Mouse (Mus musculus): ENCODE measurements around the gene Klf3. TPM values are rescaled to one million over a fixed set of nuclear protein-coding genes. Genes with fewer than 3 reads are reported as not detected.

The Klf3 gene
- polyA plus RNA-seq, 1 experiment from 2014 or later = 28.9 TPM

DNA sequence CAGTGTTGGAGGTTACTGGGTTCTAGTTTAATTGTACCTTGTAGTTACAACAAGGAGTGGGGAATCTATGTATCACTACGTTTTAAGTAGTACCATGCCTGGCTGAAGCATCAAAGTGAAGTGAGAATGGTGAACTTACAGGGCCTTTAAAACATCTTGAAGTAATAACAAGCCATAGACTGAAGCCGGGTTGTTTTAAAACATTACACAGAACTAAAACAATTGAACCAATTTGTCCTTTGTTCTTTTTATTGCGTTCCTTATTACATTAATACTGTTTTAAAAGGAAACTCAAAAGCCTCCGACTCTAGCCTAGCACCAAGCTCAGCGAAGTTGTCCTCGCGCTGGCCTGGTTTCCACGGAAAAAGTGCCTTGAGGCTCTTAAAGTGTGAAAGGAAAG is 1.0 kb upstream of the Klf3 start:
- Histone ChIP-seq H3K27me3 (no peaks in the 10 kb centered on the region), H3K36me3 (no peaks in the 10 kb centered on the region), H3K9ac (peak overlapping the region; percentile 81), H3K4me3 (peak overlapping the region; percentile 93), H3K4me1 (replicated peaks) (peaks cover 23% of the 10 kb centered on the region), H3K27ac (replicated peaks) (peak overlapping the region; percentile 94), H3K9me3 (no peaks in the 10 kb centered on the region), H3K4me2 (peak overlapping the region; percentile 62)
- ATAC-seq (ENCODE audit: low FRiP score, low read depth) = no peak
- WGBS = 8% methylated on average over 8 of the region's 8 CpGs

GRCm38 (mm10) chr5:64803720-64804462 is 703 bp downstream of the Klf3 start:
- H3K27ac ChIP-seq (replicated peaks) = peak overlapping the region; percentile 94
- peak overlapping the region; percentile 62 for H3K4me2 ChIP-seq
- no peaks in the 10 kb centered on the region for H3K27me3 ChIP-seq
- H3K36me3 ChIP-seq = no peaks in the 10 kb centered on the region
- peaks cover 27% of the 10 kb centered on the region for H3K4me1 ChIP-seq (replicated peaks)
- peak overlapping the region; percentile 81 for H3K9ac ChIP-seq
- WGBS = under 1% methylated on average over 65 of the region's 69 CpGs
- H3K4me3 ChIP-seq = peak overlapping the region; percentile 93
- no peaks in the 10 kb centered on the region for H3K9me3 ChIP-seq
- ATAC-seq (ENCODE audit: low FRiP score, low read depth) = 0 out of 2 replicates have a peak, but pooled peaks have one; percentile 10

DNA sequence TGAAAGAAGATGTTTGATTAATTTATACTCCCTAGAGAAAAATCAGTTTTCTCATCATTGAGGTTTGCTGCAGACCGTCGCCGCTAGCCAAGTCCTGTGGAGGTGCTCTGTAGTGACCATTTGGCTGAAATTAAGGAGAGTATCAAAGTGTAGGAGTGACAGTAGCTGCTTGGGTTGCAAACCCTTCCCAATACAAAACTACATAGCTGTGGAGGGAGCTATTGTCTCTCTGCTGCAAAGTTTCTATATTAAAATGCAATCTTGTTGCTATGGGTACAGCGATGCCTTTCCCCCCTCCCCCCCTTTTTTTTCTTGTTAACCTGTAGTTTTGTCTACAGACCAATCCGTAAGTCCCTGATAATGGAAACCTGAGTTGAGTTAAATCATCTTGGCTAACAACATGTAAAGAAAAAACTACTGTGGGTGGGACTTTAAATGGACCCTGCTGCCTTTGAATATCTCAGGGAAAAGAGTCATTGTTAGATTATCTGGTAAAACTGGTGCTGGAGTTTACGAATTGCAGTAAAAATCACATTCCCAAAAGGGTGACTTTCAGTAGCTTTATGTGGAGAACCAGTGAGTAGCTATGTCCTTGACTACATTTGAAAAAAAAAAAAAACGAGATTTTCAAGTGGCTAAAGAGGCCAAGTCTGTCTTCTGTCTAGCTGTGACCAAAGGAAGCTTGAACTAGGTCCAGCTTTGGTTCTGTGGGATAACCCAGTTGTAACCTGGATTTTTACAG is 2.1 kb downstream of the Klf3 start:
- Histone ChIP-seq H3K9ac (peak overlapping the region; percentile 36), H3K9me3 (no peaks in the 10 kb centered on the region), H3K36me3 (no peaks in the 10 kb centered on the region), H3K27ac (replicated peaks) (peak overlapping the region; percentile 79), H3K27me3 (no peaks in the 10 kb centered on the region), H3K4me3 (peak overlapping the region; percentile 34), H3K4me1 (replicated peaks) (peaks cover 28% of the 10 kb centered on the region), H3K4me2 (peak overlapping the region; percentile 62)
- no peak for ATAC-seq (ENCODE audit: low FRiP score, low read depth)
- 6% methylated on average over 7 of the region's 7 CpGs for WGBS

GRCm38 (mm10) chr5:64805873-64806505 is 2.8 kb downstream of the Klf3 start:
- Histone ChIP-seq H3K4me1 (replicated peaks) (peaks cover 35% of the 10 kb centered on the region), H3K27me3 (no peaks in the 10 kb centered on the region), H3K36me3 (no peaks in the 10 kb centered on the region), H3K27ac (replicated peaks) (peak overlapping the region; percentile 79), H3K9me3 (no peaks in the 10 kb centered on the region), H3K4me3 (peak overlapping the region; percentile 34), H3K9ac (peak overlapping the region; percentile 33), H3K4me2 (peak overlapping the region; percentile 62)
- WGBS = 6% methylated on average over 7 of the region's 7 CpGs
- ATAC-seq (ENCODE audit: low FRiP score, low read depth) = no peak

DNA sequence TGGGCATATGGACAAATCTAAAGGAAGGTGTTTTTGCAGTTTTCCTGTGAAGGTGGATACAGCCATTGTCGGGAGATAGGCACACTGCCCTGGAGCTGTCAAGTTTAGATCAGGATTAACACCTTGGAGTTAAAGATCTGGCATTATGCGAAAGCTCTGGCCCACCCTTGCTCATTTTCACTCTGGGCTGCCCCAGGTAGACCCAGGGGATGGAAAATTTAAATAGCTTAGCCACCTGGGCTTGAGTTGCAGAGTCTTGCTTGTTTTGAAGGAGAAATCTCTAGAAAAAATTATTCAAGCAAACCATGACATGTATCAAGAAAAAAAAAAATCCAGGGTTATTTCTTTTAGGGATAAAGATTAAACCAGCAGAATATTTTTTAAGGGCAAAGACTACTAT is 3.4 kb downstream of the Klf3 start:
- ATAC-seq (ENCODE audit: low FRiP score, low read depth) = no peak
- H3K4me2 ChIP-seq = peak overlapping the region; percentile 62
- WGBS = 41% methylated on average over 2 of the region's 2 CpGs
- no peak overlapping the region; the same call in 1 of the 2 replicates for H3K4me3 ChIP-seq
- H3K36me3 ChIP-seq = no peaks in the 10 kb centered on the region
- H3K27me3 ChIP-seq = no peaks in the 10 kb centered on the region
- H3K9me3 ChIP-seq = no peaks in the 10 kb centered on the region
- H3K9ac ChIP-seq = no peak overlapping the region
- peak overlapping the region; percentile 79; the same call in 1 of the 2 replicates for H3K27ac ChIP-seq (replicated peaks)
- peaks cover 41% of the 10 kb centered on the region for H3K4me1 ChIP-seq (replicated peaks)

- ATAC-seq (ENCODE audit: low FRiP score, low read depth) = no peak
- 71% methylated on average over 3 of the region's 3 CpGs for WGBS
- Histone ChIP-seq H3K36me3 (no peaks in the 10 kb centered on the region), H3K27ac (replicated peaks) (no peak overlapping the region), H3K4me2 (no peak overlapping the region), H3K4me3 (no peak overlapping the region), H3K9me3 (no peaks in the 10 kb centered on the region), H3K27me3 (no peaks in the 10 kb centered on the region), H3K9ac (no peak overlapping the region), H3K4me1 (replicated peaks) (peaks cover 47% of the 10 kb centered on the region)
These were observed 4.0 kb downstream of the Klf3 start for GRCm38 (mm10) chr5:64807159-64807558.

GRCm38 (mm10) chr5:64807603-64808002 is 4.4 kb downstream of the Klf3 start:
- no peaks in the 10 kb centered on the region for H3K9me3 ChIP-seq
- no peak overlapping the region for H3K9ac ChIP-seq
- H3K4me3 ChIP-seq = no peak overlapping the region
- no peaks in the 10 kb centered on the region for H3K36me3 ChIP-seq
- peaks cover 51% of the 10 kb centered on the region for H3K4me1 ChIP-seq (replicated peaks)
- no peaks in the 10 kb centered on the region for H3K27me3 ChIP-seq
- WGBS = 64% methylated on average over 4 of the region's 4 CpGs
- H3K4me2 ChIP-seq = 0 out of 2 replicates have a peak overlapping the region, but pooled peaks have one; percentile 1
- no peak overlapping the region for H3K27ac ChIP-seq (replicated peaks)
- ATAC-seq (ENCODE audit: low FRiP score, low read depth) = no peak

- no peaks in the 10 kb centered on the region for H3K27me3 ChIP-seq
- H3K4me1 ChIP-seq (replicated peaks) = peaks cover 58% of the 10 kb centered on the region
- H3K9ac ChIP-seq = no peak overlapping the region
- WGBS = 61% methylated on average over 24 of the region's 24 CpGs
- ATAC-seq (ENCODE audit: low FRiP score, low read depth) = no peak
- no peak overlapping the region for H3K4me3 ChIP-seq
- H3K4me2 ChIP-seq = peak overlapping the region; percentile 1; the same call in 1 of the 2 replicates
- no peaks in the 10 kb centered on the region for H3K9me3 ChIP-seq
- H3K27ac ChIP-seq (replicated peaks) = no peak overlapping the region
- no peaks in the 10 kb centered on the region for H3K36me3 ChIP-seq
These were observed 5.2 kb downstream of the Klf3 start for GRCm38 (mm10) chr5:64808106-64809010.

DNA sequence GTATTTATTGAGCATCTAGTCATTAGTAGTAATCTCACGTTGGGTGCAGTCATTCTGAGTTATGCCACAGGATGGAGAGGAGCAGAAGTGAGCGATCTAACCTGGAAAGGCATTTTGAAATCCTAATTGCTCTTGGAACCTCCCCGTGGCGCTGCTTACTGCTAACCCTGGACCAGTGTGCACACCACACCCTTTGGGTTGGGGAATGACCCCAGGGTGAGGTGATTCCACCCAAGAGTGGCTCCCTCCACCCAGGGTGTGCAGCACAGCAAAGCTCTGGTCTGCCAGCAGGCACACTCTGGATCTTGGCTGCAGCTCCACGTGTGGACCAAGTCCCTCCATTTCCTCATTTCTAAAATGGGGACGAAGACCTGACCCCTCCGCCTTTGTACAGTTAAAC is 6.1 kb downstream of the Klf3 start:
- H3K36me3 ChIP-seq = no peaks in the 10 kb centered on the region
- no peak overlapping the region for H3K9ac ChIP-seq
- WGBS = 90% methylated on average over 7 of the region's 7 CpGs
- no peaks in the 10 kb centered on the region for H3K9me3 ChIP-seq
- ATAC-seq (ENCODE audit: low FRiP score, low read depth) = no peak
- no peak overlapping the region for H3K4me3 ChIP-seq
- H3K27me3 ChIP-seq = no peaks in the 10 kb centered on the region
- H3K4me2 ChIP-seq = no peak overlapping the region
- peak overlapping the region; percentile 4; the same call in 1 of the 2 replicates for H3K27ac ChIP-seq (replicated peaks)
- H3K4me1 ChIP-seq (replicated peaks) = peaks cover 56% of the 10 kb centered on the region

DNA sequence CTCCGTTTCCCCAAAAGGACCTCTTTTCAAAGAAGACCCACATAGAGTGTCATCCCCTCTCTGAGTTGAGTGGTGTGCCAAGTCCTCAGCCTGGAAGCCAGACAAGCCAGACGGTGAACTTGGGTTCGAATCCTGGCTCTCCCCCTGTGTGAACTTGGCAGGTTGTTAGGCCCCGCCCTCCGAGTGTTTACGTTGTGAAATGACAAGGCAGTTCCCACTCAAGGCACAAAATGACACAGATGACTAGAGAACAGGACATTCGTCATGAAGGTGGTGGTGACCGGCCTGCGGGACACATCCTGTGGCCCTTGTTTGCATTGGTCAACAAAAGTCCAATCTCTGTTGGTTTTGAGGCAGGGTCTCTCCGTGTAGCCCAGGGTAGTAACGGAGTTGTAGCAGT is 6.7 kb downstream of the Klf3 start:
- 86% methylated on average over 11 of the region's 11 CpGs for WGBS

GRCm38 (mm10) chr5:64810860-64811499 is 7.8 kb downstream of the Klf3 start:
- H3K27me3 ChIP-seq = no peaks in the 10 kb centered on the region
- H3K4me1 ChIP-seq (replicated peaks) = peaks cover 43% of the 10 kb centered on the region
- peak overlapping the region; percentile 60 for H3K27ac ChIP-seq (replicated peaks)
- peak overlapping the region; percentile 30 for H3K4me2 ChIP-seq
- WGBS = 2% methylated on average over 8 of the region's 9 CpGs
- ATAC-seq (ENCODE audit: low FRiP score, low read depth) = peak; percentile 77
- no peaks in the 10 kb centered on the region for H3K9me3 ChIP-seq
- no peak overlapping the region for H3K4me3 ChIP-seq
- H3K9ac ChIP-seq = no peak overlapping the region
- H3K36me3 ChIP-seq = no peaks in the 10 kb centered on the region

More for the DNA sequence above, 6.7 kb downstream of the Klf3 start:
- H3K9me3 ChIP-seq = no peaks in the 10 kb centered on the region
- H3K27me3 ChIP-seq = no peaks in the 10 kb centered on the region
- H3K9ac ChIP-seq = no peak overlapping the region
- no peak overlapping the region for H3K4me3 ChIP-seq
- H3K27ac ChIP-seq (replicated peaks) = 0 out of 2 replicates have a peak overlapping the region, but pooled peaks have one; percentile 60
- peaks cover 54% of the 10 kb centered on the region for H3K4me1 ChIP-seq (replicated peaks)
- H3K4me2 ChIP-seq = no peak overlapping the region
- H3K36me3 ChIP-seq = no peaks in the 10 kb centered on the region
- ATAC-seq (ENCODE audit: low FRiP score, low read depth) = no peak
